Mouse (Mus musculus): ENCODE measurements around the gene Tenm2. TPM values are rescaled to one million over a fixed set of nuclear protein-coding genes. Genes with fewer than 3 reads are reported as not detected.
A peak's percentile ranks its signal among the peaks of the same experiment; 100 is the strongest.

The Tenm2 gene
- total RNA-seq, 2 experiments from 2014 or later, result 73.5 to 92.9 TPM

GRCm38 (mm10) chr11:36214589-36214988 lies 1021.2 kb downstream of the Tenm2 start:
- no peak for DNase-seq (ENCODE audit: low spot score in 2 of 2)
- intact Hi-C loops (cut with DNase I), result no loop called here

- intact Hi-C loops (cut with DNase I), result no loop called here
- peak in 1 of 2 experiments; percentile 29 for DNase-seq (ENCODE audit: low spot score in 2 of 2)
Measured at GRCm38 (mm10) chr11:36204381-36204780, 1031.4 kb downstream of the Tenm2 start.

- peak in 1 of 2 experiments; percentile 53 for DNase-seq (ENCODE audit: low spot score in 2 of 2)
- intact Hi-C loops (cut with DNase I), result no loop called here
Measured at GRCm38 (mm10) chr11:36203896-36204295, 1031.9 kb downstream of the Tenm2 start.

DNA sequence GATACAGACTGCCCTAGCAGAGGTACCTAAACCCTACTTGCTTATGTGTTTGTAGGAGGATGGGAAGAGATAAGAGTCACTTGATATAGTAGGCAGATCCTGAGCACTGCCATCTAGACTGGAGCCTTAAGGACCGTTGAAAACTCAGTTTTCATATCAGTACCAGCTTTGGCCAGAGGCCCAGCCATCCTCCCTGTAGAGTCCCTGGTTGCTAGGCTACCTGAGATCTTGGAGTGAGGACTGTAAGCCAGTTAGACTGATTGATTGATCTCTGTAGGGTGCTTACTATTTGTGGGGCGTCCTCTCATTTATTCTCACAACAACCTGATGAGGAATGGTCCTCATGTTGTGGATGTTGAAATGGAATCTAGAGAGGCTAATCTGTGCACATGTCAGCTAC lies 1041.4 kb downstream of the Tenm2 start:
- no peak for DNase-seq (ENCODE audit: low spot score in 2 of 2)
- intact Hi-C loops (cut with DNase I), result no loop called here

DNA sequence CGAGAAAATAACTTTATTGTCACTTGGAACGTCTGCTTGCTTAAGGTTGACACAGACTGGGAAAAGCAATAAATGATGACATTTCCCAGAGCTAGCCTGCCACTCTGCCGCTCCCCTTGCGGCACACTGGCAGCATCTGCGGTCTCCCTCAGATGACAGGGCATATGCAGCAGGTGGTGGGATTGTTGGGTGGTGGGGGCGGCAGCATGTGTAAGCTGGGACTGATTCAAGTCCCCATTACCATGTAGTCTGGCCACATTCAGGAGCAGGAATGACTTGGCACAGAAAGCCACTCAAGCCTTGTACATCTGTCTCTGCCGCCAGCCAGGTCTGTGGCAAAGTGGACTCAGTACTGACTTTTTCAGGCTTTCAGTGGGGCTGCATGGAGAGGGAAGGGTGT lies 1059.7 kb downstream of the Tenm2 start:
- peak in 1 of 2 experiments; percentile 79 for DNase-seq (ENCODE audit: low spot score in 2 of 2)
- intact Hi-C loops (cut with DNase I), result no loop called here

- DNase-seq (ENCODE audit: low spot score in 2 of 2), result no peak
Measured at GRCm38 (mm10) chr11:36173076-36173690, 1062.6 kb downstream of the Tenm2 start.

DNA sequence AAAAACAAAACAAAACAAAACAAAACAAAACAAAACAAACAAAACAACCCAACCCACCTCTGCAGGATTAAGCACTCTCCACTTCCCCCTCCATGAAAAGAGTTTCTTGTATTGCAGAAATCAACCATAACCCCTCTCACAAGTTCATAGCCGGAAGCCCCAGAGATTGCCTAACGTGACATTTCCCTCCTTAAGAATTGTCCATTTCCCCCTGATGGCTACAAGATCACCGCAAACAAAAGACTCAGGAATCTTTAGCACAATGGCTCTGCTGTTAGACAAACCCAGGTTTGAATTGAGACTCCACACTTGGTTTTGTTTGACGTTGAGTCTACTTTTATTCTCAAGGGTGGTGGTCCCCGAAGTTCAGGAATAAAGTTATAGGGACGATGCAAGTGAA lies 1063.2 kb downstream of the Tenm2 start:
- intact Hi-C loops (cut with DNase I), result no loop called here

More at GRCm38 (mm10) chr11:36173076-36173690, 1062.6 kb downstream of the Tenm2 start:
- intact Hi-C loops (cut with DNase I), result no loop called here

DNA sequence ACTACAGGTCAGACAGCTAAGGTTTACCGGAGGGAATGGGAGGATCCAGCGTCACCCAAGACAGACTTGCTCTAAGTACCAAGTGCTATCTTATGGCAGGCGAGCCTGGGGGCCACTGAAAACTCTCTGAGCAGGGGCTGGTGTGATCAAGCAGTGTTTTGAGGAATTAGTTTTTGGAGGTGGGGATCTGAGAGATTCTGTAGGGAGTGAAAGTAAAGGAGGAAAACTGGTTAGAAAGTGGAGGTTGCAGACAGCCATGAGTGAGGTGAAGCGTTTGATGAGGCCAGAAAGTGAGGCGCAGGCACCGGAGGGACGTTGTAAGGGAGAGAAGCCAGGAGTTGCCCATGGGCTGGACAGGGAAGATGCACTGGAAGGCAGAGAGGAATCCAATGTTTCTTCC lies 1063.8 kb downstream of the Tenm2 start:
- intact Hi-C loops (cut with DNase I), result no loop called here
- DNase-seq (ENCODE audit: low spot score in 2 of 2), result no peak

More for the DNA sequence above, 1063.2 kb downstream of the Tenm2 start:
- DNase-seq (ENCODE audit: low spot score in 2 of 2), result no peak

GRCm38 (mm10) chr11:36171221-36171620 lies 1064.5 kb downstream of the Tenm2 start:
- intact Hi-C loops (cut with DNase I), result no loop called here
- no peak for DNase-seq (ENCODE audit: low spot score in 2 of 2)

GRCm38 (mm10) chr11:36169738-36170137 lies 1066.0 kb downstream of the Tenm2 start:
- DNase-seq (ENCODE audit: low spot score in 2 of 2), result no peak
- intact Hi-C loops (cut with DNase I), result no loop called here

GRCm38 (mm10) chr11:36168921-36169537 lies 1066.7 kb downstream of the Tenm2 start:
- no peak for DNase-seq (ENCODE audit: low spot score in 2 of 2)

DNA sequence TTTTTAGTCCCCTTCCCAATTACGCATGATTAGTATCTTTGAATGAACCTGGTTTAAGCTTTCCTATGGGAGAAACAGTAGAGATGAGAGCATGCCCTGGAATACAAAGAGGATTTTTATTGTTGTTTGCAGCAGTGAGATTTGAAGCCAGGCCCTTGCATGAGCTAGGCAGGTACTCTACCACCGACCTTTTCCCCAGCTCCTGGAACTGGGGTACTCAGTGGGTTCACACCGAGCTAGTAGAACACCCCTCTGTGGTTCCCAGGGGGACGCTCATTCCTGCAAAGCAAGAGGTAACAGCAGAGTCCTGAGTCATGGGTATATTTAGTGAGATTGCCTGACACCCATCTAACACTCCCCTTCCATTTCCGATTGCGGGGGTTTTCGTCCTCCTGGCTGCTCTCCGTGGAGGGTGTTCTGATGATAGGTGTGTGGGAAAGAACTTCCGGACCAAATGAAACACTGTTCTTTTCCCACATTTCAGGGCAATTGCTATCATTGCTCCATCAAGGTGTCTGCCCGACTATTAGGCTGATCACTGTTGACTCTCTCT lies 1067.9 kb downstream of the Tenm2 start:
- peak in 1 of 2 experiments; percentile 46 for DNase-seq (ENCODE audit: low spot score in 2 of 2)
- intact Hi-C loops (cut with DNase I), result no loop called here

More at GRCm38 (mm10) chr11:36168921-36169537, 1066.7 kb downstream of the Tenm2 start:
- intact Hi-C loops (cut with DNase I), result no loop called here

DNA sequence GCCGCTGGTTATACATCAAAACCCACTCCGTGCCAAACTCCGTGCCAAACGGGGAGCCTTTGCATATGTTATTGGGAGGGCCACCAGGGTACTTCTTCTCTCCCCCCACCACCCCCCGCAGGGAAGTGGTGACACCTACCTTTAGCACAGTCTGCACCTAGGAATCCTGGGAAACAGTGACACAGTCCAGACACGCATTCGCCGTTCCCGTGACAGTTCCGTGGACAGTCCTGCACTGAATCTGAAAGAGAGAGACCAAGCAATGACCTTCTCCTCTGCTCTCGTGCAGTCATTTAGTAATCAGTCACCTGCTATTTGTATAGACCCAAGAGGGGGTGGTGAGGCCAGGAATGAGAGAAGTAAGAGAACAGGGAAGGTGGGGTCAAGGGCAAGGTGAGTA lies 1072.2 kb downstream of the Tenm2 start:
- intact Hi-C loops (cut with DNase I), result no loop called here
- DNase-seq (ENCODE audit: low spot score in 2 of 2), result no peak

GRCm38 (mm10) chr11:36161765-36162321 lies 1073.9 kb downstream of the Tenm2 start:
- intact Hi-C loops (cut with DNase I), result no loop called here
- DNase-seq (ENCODE audit: low spot score in 2 of 2), result no peak

GRCm38 (mm10) chr11:36153450-36153849 lies 1082.3 kb downstream of the Tenm2 start:
- DNase-seq (ENCODE audit: low spot score in 2 of 2), result no peak
- intact Hi-C loops (cut with DNase I), result no loop called here

DNA sequence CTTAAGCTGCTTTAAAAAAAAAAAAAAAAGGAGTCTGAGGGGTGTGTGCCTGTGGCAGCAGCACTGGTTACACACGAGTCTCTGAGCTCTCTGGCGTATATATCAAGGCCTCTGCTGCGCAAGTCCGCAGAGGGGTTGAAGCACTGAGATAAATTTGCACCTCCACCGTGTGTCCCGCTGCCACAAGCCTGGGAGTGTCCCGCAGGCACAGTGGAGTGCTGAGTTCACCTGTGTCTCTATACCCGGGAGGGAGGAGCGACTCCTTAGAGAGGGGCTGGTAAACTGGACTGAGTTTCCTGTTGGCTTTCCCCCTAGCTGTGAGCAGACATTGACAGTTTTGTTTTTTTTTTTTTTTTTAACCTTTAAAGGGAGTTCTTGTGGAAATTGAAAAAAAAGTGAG lies 1082.8 kb downstream of the Tenm2 start:
- no peak for DNase-seq (ENCODE audit: low spot score in 2 of 2)
- intact Hi-C loops (cut with DNase I), result no loop called here

- DNase-seq (ENCODE audit: low spot score in 2 of 2), result peak in 1 of 2 experiments; percentile 22
- intact Hi-C loops (cut with DNase I), result no loop called here
Measured at GRCm38 (mm10) chr11:36152226-36152625, 1083.5 kb downstream of the Tenm2 start.

GRCm38 (mm10) chr11:36149092-36149491 lies 1086.7 kb downstream of the Tenm2 start:
- peak in 1 of 2 experiments; percentile 81 for DNase-seq (ENCODE audit: low spot score in 2 of 2)
- intact Hi-C loops (cut with DNase I), result loop anchor here (2.0 kb wide), 1 partner anchor 40 kb away; no protein-coding TSS in a partner anchor

- DNase-seq (ENCODE audit: low spot score in 2 of 2), result no peak
- intact Hi-C loops (cut with DNase I), result no loop called here
Measured at GRCm38 (mm10) chr11:36145057-36145456, 1090.7 kb downstream of the Tenm2 start.

DNA sequence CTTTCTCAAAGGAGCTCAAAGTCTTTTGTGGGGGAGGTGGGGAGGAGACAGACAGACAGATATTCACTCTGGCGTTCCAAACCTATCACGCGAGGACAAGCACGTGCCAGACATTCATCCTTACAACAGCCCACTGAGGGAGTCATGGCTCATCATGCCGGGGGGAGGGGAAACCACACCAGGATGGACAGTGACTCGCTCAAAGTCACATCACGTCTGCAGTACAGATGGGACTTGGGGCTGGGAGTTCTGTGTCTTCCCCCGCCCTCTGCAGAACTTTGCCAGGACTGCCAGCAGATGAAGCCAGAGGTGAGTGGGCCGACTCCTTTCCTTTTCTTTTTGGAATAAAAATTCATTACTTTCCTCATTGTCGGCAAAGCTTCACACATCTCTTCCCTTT lies 1095.4 kb downstream of the Tenm2 start:
- intact Hi-C loops (cut with DNase I), result no loop called here
- DNase-seq (ENCODE audit: low spot score in 2 of 2), result peak; percentile 15 to 68

DNA sequence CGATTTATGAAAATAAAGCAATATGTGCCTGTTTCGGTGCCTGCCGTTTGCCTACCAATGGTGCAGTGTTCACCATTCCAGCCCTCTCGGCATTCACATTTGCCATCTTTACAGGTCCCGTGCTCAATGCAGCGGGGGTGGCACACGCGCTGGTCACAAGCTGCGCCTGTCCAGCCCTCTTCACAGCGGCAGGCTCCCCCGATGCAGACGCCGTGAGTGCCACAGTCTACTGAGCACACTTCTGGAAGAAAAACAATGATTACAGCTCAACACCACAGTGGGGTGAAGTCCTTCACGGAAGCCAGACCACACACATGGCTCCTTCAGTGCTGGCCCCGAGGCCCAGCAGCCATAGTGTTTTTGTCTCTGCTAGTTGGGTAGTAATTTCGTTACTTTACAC lies 1096.2 kb downstream of the Tenm2 start:
- DNase-seq (ENCODE audit: low spot score in 2 of 2), result no peak
- intact Hi-C loops (cut with DNase I), result no loop called here
